In the genomic region with DNA sequence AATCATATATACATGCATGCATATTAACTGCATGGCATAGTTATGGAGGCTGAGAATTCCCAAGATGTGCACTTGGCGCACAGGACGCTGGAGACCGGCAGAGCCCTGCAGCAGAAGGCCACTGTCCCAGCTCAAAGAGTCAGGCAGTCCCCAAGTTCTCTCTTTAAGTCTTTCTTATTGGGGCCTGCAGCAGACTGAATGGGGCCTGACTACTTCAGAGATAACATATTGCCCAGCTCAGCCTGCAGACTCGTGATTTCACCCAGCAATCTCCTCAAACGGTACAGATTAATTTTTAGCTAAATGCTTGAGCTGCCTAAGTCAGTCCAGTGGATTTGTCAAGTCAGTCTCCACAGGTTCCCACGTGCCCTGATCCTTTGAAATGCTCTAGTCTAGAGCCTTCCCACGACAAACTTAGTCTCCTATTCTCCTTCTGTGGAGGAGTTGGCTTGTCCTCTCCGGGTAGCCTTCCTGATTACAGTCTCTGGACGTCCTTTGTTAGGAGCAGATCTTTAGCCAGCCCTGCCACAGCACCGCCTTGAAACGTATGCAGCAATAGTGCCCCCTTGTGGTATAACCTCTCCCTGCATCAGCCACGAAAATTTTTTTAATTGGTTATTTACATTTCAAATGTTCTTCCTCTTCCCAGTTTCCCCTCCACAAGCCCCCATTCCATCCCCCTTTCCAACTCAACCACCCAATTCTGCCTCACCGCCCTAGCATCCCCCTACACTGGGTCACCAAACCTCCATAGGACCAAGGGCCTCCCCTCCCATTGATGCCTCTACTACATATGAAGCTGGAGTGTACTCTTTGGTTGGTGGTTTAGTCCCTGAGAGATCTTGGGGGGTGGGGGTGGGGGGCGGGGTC, we compare ENCODE assay signal across 8 mouse cellular contexts. TPM values are rescaled to one million over a fixed set of nuclear protein-coding genes. Genes with fewer than 3 reads are reported as not detected.
A peak's percentile ranks its signal among the peaks of the same experiment; 100 is the strongest.
DNase-seq lines count a peak whose midpoint lies in the region; ATAC-seq lines count a peak whose summit lies in the region.

No protein-coding gene starts in this region.

- H3K27ac ChIP-seq in embryonic facial prominence, embryonic 12.5 days, result peak overlapping the region; percentile 50; the same call in 1 of the 2 replicates
- H3K27ac ChIP-seq in limb, embryonic 12.5 days, result peak overlapping the region; percentile 76
- no peak overlapping the region for H3K27ac ChIP-seq in midbrain, embryonic 15.5 days

- 25% methylated on average over 14 of the region's 14 CpGs for WGBS in embryonic facial prominence, embryonic 12.5 days
- 29% methylated on average over 14 of the region's 14 CpGs for WGBS in limb, embryonic 12.5 days
- WGBS in midbrain, embryonic 15.5 days, result 22% methylated on average over 14 of the region's 14 CpGs

- H3K27me3 ChIP-seq in embryonic facial prominence, embryonic 12.5 days, result no peaks in the 10 kb centered on the region
- H3K27me3 ChIP-seq in limb, embryonic 12.5 days, result no peaks in the 10 kb centered on the region
- no peaks in the 10 kb centered on the region for H3K27me3 ChIP-seq in midbrain, embryonic 15.5 days (replicated peaks)

- DNase-seq in A20 (ENCODE audit: low read depth, low spot score), result peak; percentile 71
- DNase-seq in adrenal gland, postnatal 25 days, result peak; percentile 61
- peak; percentile 78 to 84 for DNase-seq in heart, adult 9 months (ENCODE audit: low spot score in 2 of 2)
- DNase-seq in kidney, adult 8-10 months, result peak; percentile 76 to 79
- DNase-seq in spleen, postnatal 10 days (ENCODE audit: low spot score in 2 of 2), result peak; percentile 23 to 62

- H3K9ac ChIP-seq in embryonic facial prominence, embryonic 12.5 days, result no peak overlapping the region
- H3K9ac ChIP-seq in limb, embryonic 12.5 days (replicated peaks), result peak overlapping the region; percentile 23; the same call in 1 of the 2 replicates
- H3K9ac ChIP-seq in midbrain, embryonic 15.5 days, result no peak overlapping the region

- H3K4me1 ChIP-seq in embryonic facial prominence, embryonic 12.5 days, result 0 out of 2 replicates have a peak, but pooled peaks cover 2% of the 10 kb centered on the region
- peaks cover 8% of the 10 kb centered on the region; the same call in 1 of the 2 replicates for H3K4me1 ChIP-seq in limb, embryonic 12.5 days (replicated peaks)
- no peaks in the 10 kb centered on the region for H3K4me1 ChIP-seq in midbrain, embryonic 15.5 days

- H3K4me3 ChIP-seq in embryonic facial prominence, embryonic 12.5 days, result no peak overlapping the region
- no peak overlapping the region for H3K4me3 ChIP-seq in limb, embryonic 12.5 days (replicated peaks)
- H3K4me3 ChIP-seq in midbrain, embryonic 15.5 days, result no peak overlapping the region

- peak; percentile 71; the same call in 1 of the 2 replicates for ATAC-seq in embryonic facial prominence, embryonic 12.5 days (ENCODE audit: insufficient number of reproducible peaks, insufficient read depth, low FRiP score, low TSS enrichment)
- ATAC-seq in limb, embryonic 12.5 days (ENCODE audit: insufficient number of reproducible peaks, insufficient read depth, low FRiP score, low TSS enrichment, low read depth), result peak; percentile 77
- 0 out of 2 replicates have a peak, but pooled peaks have one; percentile 73 for ATAC-seq in midbrain, embryonic 15.5 days (replicated peaks)

- peaks cover 8% of the 10 kb centered on the region; the same call in 1 of the 2 replicates for H3K36me3 ChIP-seq in embryonic facial prominence, embryonic 12.5 days
- H3K36me3 ChIP-seq in limb, embryonic 12.5 days, result peaks cover 36% of the 10 kb centered on the region
- H3K36me3 ChIP-seq in midbrain, embryonic 15.5 days (replicated peaks), result no peaks in the 10 kb centered on the region

- H3K4me2 ChIP-seq in embryonic facial prominence, embryonic 12.5 days (replicated peaks), result no peak overlapping the region
- no peak overlapping the region for H3K4me2 ChIP-seq in limb, embryonic 12.5 days
- H3K4me2 ChIP-seq in midbrain, embryonic 15.5 days, result no peak overlapping the region

- H3K9me3 ChIP-seq in embryonic facial prominence, embryonic 12.5 days, result peaks cover 4% of the 10 kb centered on the region; the same call in 1 of the 2 replicates
- peaks cover 9% of the 10 kb centered on the region for H3K9me3 ChIP-seq in limb, embryonic 12.5 days
- H3K9me3 ChIP-seq in midbrain, embryonic 15.5 days, result no peaks in the 10 kb centered on the region

RNA-seq across cellular contexts. Expression of a gene that starts 40.9 kb away (rescaled TPM):
- 84.5 and 84.9 TPM in 2 replicates for total RNA-seq in adrenal gland, postnatal 25 days (2021)
- 37.1 and 38.1 TPM in 2 replicates for polyA plus RNA-seq in embryonic facial prominence, embryonic 12.5 days (2016; fragmentation: Nextera tagmentation; extraction: Ambion mirVana)
- 43.1 and 48.1 TPM in 2 replicates for polyA plus RNA-seq in limb, embryonic 12.5 days (2016; fragmentation: Nextera tagmentation; extraction: Ambion mirVana)
- polyA plus RNA-seq in midbrain, embryonic 15.5 days (2015; fragmentation: Nextera tagmentation; extraction: Ambion mirVana), result 10.8 and 11.2 TPM in 2 replicates

RNA-seq across cellular contexts. Expression of a gene that starts 57.6 kb away (rescaled TPM):
- not detected in 2 replicates for total RNA-seq in adrenal gland, postnatal 25 days (2021)
- 0.70 and 1.3 TPM in 2 replicates for polyA plus RNA-seq in embryonic facial prominence, embryonic 12.5 days (2016; fragmentation: Nextera tagmentation; extraction: Ambion mirVana)
- 0.91 and 2.0 TPM in 2 replicates for polyA plus RNA-seq in limb, embryonic 12.5 days (2016; fragmentation: Nextera tagmentation; extraction: Ambion mirVana)
- 0.13 TPM in 1 of 2 replicates, not detected in the other for polyA plus RNA-seq in midbrain, embryonic 15.5 days (2015; fragmentation: Nextera tagmentation; extraction: Ambion mirVana)
